Mouse (Mus musculus): ENCODE measurements around the gene Ahsa1. TPM values are rescaled to one million over a fixed set of nuclear protein-coding genes. Genes with fewer than 3 reads are reported as not detected.
"Not testable (repeated sequence)": the region's sequence is repeated elsewhere in the genome, so short reads cannot be mapped to it uniquely, and the experiment has no call there.

Gene Ahsa1
- polyA plus RNA-seq, 1 experiment from 2014 or later, result 210 TPM

DNA sequence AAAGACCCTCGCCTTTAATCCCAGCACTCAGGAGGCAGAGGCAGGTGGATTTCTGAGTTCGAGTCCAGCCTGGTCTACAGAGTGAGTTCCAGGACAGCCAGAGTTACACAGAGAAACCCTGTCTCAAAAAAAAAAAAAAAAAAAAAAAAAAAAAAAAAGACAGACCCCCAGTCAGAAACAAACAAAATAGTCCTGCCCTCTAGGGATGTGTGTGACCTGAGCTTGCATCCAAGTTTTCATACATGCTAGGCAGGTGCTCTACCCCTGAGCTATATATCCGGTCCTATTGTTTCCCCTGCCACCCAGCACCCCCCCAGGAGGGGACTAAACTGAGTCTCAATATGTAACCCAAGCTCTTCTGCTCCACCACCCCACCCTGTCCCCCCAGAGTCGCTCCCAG, 11.0 kb downstream of the Ahsa1 start:
- not testable (repeated sequence) for H3K4me1 ChIP-seq (replicated peaks; ENCODE audit: control insufficient read depth, insufficient read depth, low read length); H3K4me2 ChIP-seq (replicated peaks; ENCODE audit: low read depth, low read length); DNase-seq (ENCODE audit: low spot score); ATAC-seq (ENCODE audit: low FRiP score); H3K27me3 ChIP-seq (ENCODE audit: control insufficient read depth, insufficient read depth, low read length); H3K9me3 ChIP-seq (ENCODE audit: control insufficient read depth, low read length); H3K9ac ChIP-seq (ENCODE audit: low read depth, low read length); H3K4me3 ChIP-seq (ENCODE audit: low read depth, low read length); H3K27ac ChIP-seq (ENCODE audit: low read depth, low read length)
- WGBS, result 78% methylated on average over 4 of the region's 4 CpGs
- peaks cover 14% of the 10 kb centered on the region for H3K36me3 ChIP-seq (ENCODE audit: control insufficient read depth, insufficient read depth, low read length)

DNA sequence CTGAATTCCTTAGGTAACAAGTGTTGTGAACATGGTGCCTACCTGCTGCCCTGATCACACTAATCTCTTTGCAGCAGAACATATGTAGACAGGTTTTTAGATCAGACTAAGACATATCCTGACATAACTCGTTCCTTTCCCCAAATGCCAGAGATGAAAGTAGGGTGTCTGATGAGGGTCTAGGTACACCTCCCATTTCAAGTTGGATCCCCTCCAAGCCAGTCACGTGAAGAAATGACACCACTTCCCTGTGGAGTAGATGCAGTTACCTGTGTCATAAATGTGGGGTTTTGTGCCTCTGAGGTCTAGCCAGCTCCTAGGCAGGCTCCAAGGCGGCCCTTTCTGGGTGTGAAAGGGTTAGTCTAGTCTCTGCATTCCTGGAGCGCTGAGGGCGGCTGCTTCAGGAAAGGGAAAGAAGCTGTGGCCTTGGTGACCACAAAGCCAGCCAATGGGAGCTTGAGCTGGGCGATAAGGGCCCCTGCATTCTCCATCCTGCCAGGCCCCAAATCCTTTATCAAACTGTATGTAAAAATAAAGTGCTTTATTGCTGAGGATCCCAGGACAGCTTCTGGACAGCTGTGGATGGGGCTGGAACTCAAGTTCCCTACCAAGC, 11.9 kb downstream of the Ahsa1 start:
- Histone ChIP-seq H3K4me3 (ENCODE audit: low read depth, low read length) (no peak overlapping the region), H3K9ac (ENCODE audit: low read depth, low read length) (no peak overlapping the region), H3K4me1 (replicated peaks; ENCODE audit: control insufficient read depth, insufficient read depth, low read length) (no peaks in the 10 kb centered on the region), H3K27ac (ENCODE audit: low read depth, low read length) (no peak overlapping the region), H3K9me3 (ENCODE audit: control insufficient read depth, low read length) (no peaks in the 10 kb centered on the region), H3K4me2 (replicated peaks; ENCODE audit: low read depth, low read length) (no peak overlapping the region), H3K36me3 (ENCODE audit: control insufficient read depth, insufficient read depth, low read length) (peaks cover 4% of the 10 kb centered on the region; the same call in 1 of the 2 replicates), H3K27me3 (ENCODE audit: control insufficient read depth, insufficient read depth, low read length) (no peaks in the 10 kb centered on the region)
- ATAC-seq (ENCODE audit: low FRiP score), result no peak
- DNase-seq (ENCODE audit: low spot score), result no peak
- 22% methylated on average over 6 of the region's 6 CpGs for WGBS

- ATAC-seq (ENCODE audit: low FRiP score) (peak; percentile 34; the same call in 1 of the 2 replicates), DNase-seq (ENCODE audit: low spot score) (no peak)
- no peak overlapping the region for H3K9ac ChIP-seq (ENCODE audit: low read depth, low read length)
- H3K4me2 ChIP-seq (replicated peaks; ENCODE audit: low read depth, low read length), result no peak overlapping the region
- WGBS, result 69% methylated on average over 3 of the region's 3 CpGs
- no peak overlapping the region for H3K27ac ChIP-seq (ENCODE audit: low read depth, low read length)
- H3K27me3 ChIP-seq (ENCODE audit: control insufficient read depth, insufficient read depth, low read length), result no peaks in the 10 kb centered on the region
- H3K4me3 ChIP-seq (ENCODE audit: low read depth, low read length), result no peak overlapping the region
- no peaks in the 10 kb centered on the region for H3K4me1 ChIP-seq (replicated peaks; ENCODE audit: control insufficient read depth, insufficient read depth, low read length)
- peaks cover 4% of the 10 kb centered on the region; the same call in 1 of the 2 replicates for H3K36me3 ChIP-seq (ENCODE audit: control insufficient read depth, insufficient read depth, low read length)
- H3K9me3 ChIP-seq (ENCODE audit: control insufficient read depth, low read length), result no peaks in the 10 kb centered on the region
Measured at GRCm38 (mm10) chr12:87279350-87279749, 13.1 kb downstream of the Ahsa1 start.

DNA sequence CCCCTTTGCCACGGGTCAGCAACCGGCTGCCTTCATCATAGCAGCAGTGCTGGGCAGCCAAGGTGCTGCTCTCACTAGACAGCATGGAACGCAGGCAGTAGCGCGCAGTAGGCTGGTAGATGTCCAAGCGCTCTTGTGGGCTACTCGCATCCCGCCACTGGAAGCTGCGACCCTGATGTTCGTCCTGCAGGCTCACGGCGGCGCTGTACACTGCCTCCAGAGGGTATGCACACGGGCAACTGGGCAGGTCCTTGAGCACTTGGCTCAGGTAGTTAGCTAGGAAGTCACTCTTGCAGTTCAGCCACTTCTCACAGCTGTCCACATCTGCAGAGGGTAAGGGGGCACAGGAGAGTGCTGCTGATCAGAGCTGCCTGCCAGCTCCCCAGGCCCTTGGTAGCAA, 13.6 kb downstream of the Ahsa1 start:
- H3K4me1 ChIP-seq (replicated peaks; ENCODE audit: control insufficient read depth, insufficient read depth, low read length), result no peaks in the 10 kb centered on the region
- ATAC-seq (ENCODE audit: low FRiP score), result no peak
- no peak overlapping the region for H3K9ac ChIP-seq (ENCODE audit: low read depth, low read length)
- H3K9me3 ChIP-seq (ENCODE audit: control insufficient read depth, low read length), result no peaks in the 10 kb centered on the region
- H3K4me3 ChIP-seq (ENCODE audit: low read depth, low read length), result no peak overlapping the region
- no peaks in the 10 kb centered on the region for H3K27me3 ChIP-seq (ENCODE audit: control insufficient read depth, insufficient read depth, low read length)
- DNase-seq (ENCODE audit: low spot score), result no peak
- no peaks in the 10 kb centered on the region for H3K36me3 ChIP-seq (ENCODE audit: control insufficient read depth, insufficient read depth, low read length)
- no peak overlapping the region for H3K4me2 ChIP-seq (replicated peaks; ENCODE audit: low read depth, low read length)
- WGBS, result 45% methylated on average over 14 of the region's 14 CpGs
- no peak overlapping the region for H3K27ac ChIP-seq (ENCODE audit: low read depth, low read length)

GRCm38 (mm10) chr12:87281766-87282165, 15.5 kb downstream of the Ahsa1 start:
- 83% methylated on average over 1 of the region's 1 CpGs for WGBS
- no peaks in the 10 kb centered on the region for H3K27me3 ChIP-seq (ENCODE audit: control insufficient read depth, insufficient read depth, low read length)
- H3K9me3 ChIP-seq (ENCODE audit: control insufficient read depth, low read length), result no peaks in the 10 kb centered on the region
- no peak overlapping the region for H3K9ac ChIP-seq (ENCODE audit: low read depth, low read length)
- no peak overlapping the region for H3K27ac ChIP-seq (ENCODE audit: low read depth, low read length)
- no peaks in the 10 kb centered on the region for H3K4me1 ChIP-seq (replicated peaks; ENCODE audit: control insufficient read depth, insufficient read depth, low read length)
- no peaks in the 10 kb centered on the region for H3K36me3 ChIP-seq (ENCODE audit: control insufficient read depth, insufficient read depth, low read length)
- H3K4me2 ChIP-seq (replicated peaks; ENCODE audit: low read depth, low read length), result no peak overlapping the region
- H3K4me3 ChIP-seq (ENCODE audit: low read depth, low read length), result no peak overlapping the region
- DNase-seq (ENCODE audit: low spot score) (no peak), ATAC-seq (ENCODE audit: low FRiP score) (no peak)

DNA sequence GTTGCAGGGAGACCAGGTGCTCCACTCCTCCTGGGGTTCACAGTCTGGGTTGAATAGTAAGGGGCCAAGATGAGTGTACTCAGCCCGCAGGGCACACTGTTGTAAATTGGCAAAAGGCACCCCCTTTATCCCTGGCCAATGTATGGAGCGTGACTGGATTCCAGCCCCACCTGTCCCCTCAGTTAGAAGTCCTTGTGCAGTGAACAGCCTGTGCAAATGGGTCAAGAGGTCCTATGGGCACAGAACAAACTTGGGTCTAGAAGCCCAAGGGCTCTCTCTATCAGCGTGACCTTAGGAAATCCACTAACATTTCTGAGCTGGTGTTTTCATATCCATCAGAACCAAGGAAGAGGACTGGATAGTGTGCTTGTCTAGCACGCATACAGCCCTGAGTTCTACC, 16.5 kb downstream of the Ahsa1 start:
- ATAC-seq (ENCODE audit: low FRiP score), result no peak
- no peak overlapping the region for H3K4me3 ChIP-seq (ENCODE audit: low read depth, low read length)

DNA sequence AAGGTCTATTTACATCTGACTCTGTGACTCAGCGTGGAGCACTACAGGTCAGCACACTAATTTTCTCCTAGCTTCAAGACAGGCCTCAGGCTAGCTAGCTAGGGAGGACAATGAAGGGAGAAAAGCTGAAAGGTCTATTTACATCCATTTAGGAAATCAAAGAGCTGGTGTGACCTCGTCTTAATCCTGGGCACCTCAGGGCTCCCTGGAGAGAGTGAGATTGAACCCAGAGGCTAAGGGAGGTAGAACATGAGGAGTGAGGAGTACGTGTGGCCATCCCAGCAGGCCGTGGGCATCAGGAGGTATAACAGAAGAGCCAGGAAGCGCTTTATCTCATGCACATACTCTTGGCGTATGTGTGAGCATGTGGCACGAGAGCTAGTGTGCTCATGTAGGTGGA, 17.4 kb downstream of the Ahsa1 start:
- no peak for ATAC-seq (ENCODE audit: low FRiP score)
- WGBS, result 62% methylated on average over 7 of the region's 7 CpGs
- H3K36me3 ChIP-seq (ENCODE audit: control insufficient read depth, insufficient read depth, low read length), result no peaks in the 10 kb centered on the region

More for the DNA sequence above, 16.5 kb downstream of the Ahsa1 start:
- Histone ChIP-seq H3K9ac (ENCODE audit: low read depth, low read length) (no peak overlapping the region), H3K4me1 (replicated peaks; ENCODE audit: control insufficient read depth, insufficient read depth, low read length) (no peaks in the 10 kb centered on the region), H3K27ac (ENCODE audit: low read depth, low read length) (no peak overlapping the region), H3K27me3 (ENCODE audit: control insufficient read depth, insufficient read depth, low read length) (no peaks in the 10 kb centered on the region), H3K9me3 (ENCODE audit: control insufficient read depth, low read length) (no peaks in the 10 kb centered on the region), H3K36me3 (ENCODE audit: control insufficient read depth, insufficient read depth, low read length) (no peaks in the 10 kb centered on the region), H3K4me2 (replicated peaks; ENCODE audit: low read depth, low read length) (no peak overlapping the region)
- 92% methylated on average over 4 of the region's 4 CpGs for WGBS
- no peak for DNase-seq (ENCODE audit: low spot score)

GRCm38 (mm10) chr12:87284268-87284667, 18.0 kb downstream of the Ahsa1 start:
- H3K36me3 ChIP-seq (ENCODE audit: control insufficient read depth, insufficient read depth, low read length), result no peaks in the 10 kb centered on the region
- H3K4me3 ChIP-seq (ENCODE audit: low read depth, low read length), result no peak overlapping the region
- H3K4me2 ChIP-seq (replicated peaks; ENCODE audit: low read depth, low read length), result no peak overlapping the region
- WGBS, result 79% methylated on average over 4 of the region's 4 CpGs
- DNase-seq (ENCODE audit: low spot score), result no peak
- no peaks in the 10 kb centered on the region for H3K27me3 ChIP-seq (ENCODE audit: control insufficient read depth, insufficient read depth, low read length)
- no peak overlapping the region for H3K27ac ChIP-seq (ENCODE audit: low read depth, low read length)
- H3K9me3 ChIP-seq (ENCODE audit: control insufficient read depth, low read length), result no peaks in the 10 kb centered on the region
- H3K9ac ChIP-seq (ENCODE audit: low read depth, low read length), result no peak overlapping the region
- no peak for ATAC-seq (ENCODE audit: low FRiP score)
- H3K4me1 ChIP-seq (replicated peaks; ENCODE audit: control insufficient read depth, insufficient read depth, low read length), result no peaks in the 10 kb centered on the region

More for the DNA sequence above, 17.4 kb downstream of the Ahsa1 start:
- no peak for DNase-seq (ENCODE audit: low spot score)
- Histone ChIP-seq H3K27me3 (ENCODE audit: control insufficient read depth, insufficient read depth, low read length) (no peaks in the 10 kb centered on the region), H3K4me1 (replicated peaks; ENCODE audit: control insufficient read depth, insufficient read depth, low read length) (no peaks in the 10 kb centered on the region), H3K4me2 (replicated peaks; ENCODE audit: low read depth, low read length) (no peak overlapping the region), H3K9ac (ENCODE audit: low read depth, low read length) (no peak overlapping the region), H3K4me3 (ENCODE audit: low read depth, low read length) (no peak overlapping the region), H3K27ac (ENCODE audit: low read depth, low read length) (no peak overlapping the region), H3K9me3 (ENCODE audit: control insufficient read depth, low read length) (no peaks in the 10 kb centered on the region)

GRCm38 (mm10) chr12:87284726-87285125, 18.4 kb downstream of the Ahsa1 start:
- DNase-seq (ENCODE audit: low spot score), result no peak
- no peaks in the 10 kb centered on the region for H3K4me1 ChIP-seq (replicated peaks; ENCODE audit: control insufficient read depth, insufficient read depth, low read length)
- H3K4me3 ChIP-seq (ENCODE audit: low read depth, low read length), result no peak overlapping the region
- H3K36me3 ChIP-seq (ENCODE audit: control insufficient read depth, insufficient read depth, low read length), result no peaks in the 10 kb centered on the region
- no peak overlapping the region for H3K9ac ChIP-seq (ENCODE audit: low read depth, low read length)
- 86% methylated on average over 5 of the region's 5 CpGs for WGBS
- no peaks in the 10 kb centered on the region for H3K9me3 ChIP-seq (ENCODE audit: control insufficient read depth, low read length)
- H3K4me2 ChIP-seq (replicated peaks; ENCODE audit: low read depth, low read length), result no peak overlapping the region
- no peak for ATAC-seq (ENCODE audit: low FRiP score)
- no peak overlapping the region for H3K27ac ChIP-seq (ENCODE audit: low read depth, low read length)
- no peaks in the 10 kb centered on the region for H3K27me3 ChIP-seq (ENCODE audit: control insufficient read depth, insufficient read depth, low read length)

Measured in hindbrain, embryonic 11.5 days (tissue).